Mouse (Mus musculus) heart, adult 11 months (tissue): ENCODE data around the gene Tnik.

ENCODE experiments used
- DNase-seq: peaks from one replicate; pipeline ENCODE4 v3.0.0; 2022

Tnik gene

GRCm38 (mm10) chr3:28551756-28552155, 288.7 kb downstream of the Tnik start:
- DNase-seq, result peak; percentile 64

GRCm38 (mm10) chr3:28554934-28555333, 291.9 kb downstream of the Tnik start:
- peak; percentile 72 for DNase-seq

DNA sequence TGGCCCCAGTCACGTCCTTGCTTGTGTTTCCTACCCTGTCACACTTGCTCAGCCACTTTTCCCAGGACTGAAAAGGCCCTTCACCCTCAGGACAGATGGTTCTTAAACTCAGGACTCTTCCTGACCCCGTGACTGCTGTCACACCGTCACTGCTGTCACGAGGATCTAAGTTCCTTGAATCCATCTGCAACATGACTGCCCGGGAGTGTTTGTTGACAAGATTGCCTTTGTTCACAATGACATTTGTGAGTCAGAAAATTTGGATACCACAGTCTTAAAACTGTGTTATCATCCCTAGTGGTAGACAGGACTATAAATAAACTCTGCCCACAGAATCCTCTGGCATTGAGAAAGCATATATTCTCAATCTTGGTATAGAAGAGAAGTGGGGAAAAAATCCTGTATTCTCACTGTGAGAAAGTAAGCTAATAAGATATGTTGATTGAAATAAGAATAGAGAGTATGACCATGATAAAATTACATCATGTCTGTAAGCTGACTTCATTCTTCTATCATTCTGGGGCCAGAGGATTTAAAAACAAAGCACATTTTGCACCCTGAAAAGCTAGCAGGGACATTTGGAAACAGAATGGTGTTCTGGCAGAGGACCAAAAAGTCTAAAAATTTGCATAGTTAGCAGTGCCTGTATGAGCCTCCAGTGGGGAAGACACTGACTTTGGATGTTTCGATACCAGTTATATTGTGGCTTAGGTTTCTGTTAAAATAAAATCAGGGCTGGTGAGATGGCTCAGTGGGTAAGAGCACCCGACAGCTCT, 293.0 kb downstream of the Tnik start:
- peak; percentile 82 for DNase-seq

DNA sequence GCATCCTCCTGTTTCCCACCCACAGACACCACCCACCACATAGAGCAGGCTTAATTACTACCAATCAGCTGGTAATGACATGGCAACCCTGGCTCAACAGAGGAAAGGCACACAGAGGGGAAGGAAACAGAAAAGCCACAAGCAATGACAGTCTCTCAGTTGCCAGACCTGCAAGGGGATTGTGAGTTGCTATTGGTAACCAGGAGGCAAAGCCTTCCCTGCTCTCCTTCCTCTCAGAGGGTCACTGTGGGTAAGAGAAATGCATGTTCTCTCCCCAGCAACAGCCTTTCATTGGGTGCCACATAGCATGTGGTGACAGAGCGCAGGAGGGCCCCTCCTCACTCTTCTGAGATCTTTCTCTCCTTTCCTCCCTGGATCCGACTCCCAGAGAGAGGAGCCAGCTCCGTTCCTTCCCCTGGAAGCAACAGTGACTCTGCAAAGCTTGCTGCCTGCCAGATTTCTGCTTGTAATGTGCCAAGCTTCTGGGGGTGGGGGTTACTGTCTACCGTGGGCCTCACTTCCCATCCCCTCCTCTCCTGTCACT, 295.4 kb downstream of the Tnik start:
- DNase-seq, result peak; percentile 88

DNA sequence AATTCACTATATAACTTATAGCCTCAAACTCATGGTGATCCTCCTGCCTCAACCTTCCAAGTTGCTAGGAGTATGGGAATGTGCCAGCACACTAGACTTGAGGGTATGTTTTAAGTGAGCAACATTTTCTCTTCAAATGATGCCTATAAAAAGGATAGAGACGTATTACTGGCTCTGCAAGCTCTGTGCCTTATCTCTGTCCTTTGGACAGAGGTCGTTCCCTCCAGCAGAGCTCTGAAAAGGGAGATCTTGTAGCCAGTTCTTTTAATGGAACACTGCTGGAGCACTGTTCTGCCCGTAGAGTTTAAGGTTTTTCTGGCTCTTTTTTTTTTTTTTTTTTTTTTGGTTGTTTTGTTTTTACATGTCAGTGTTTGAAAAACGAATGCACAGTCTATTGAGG, 298.4 kb downstream of the Tnik start:
- peak; percentile 74 for DNase-seq

GRCm38 (mm10) chr3:28562612-28563332, 299.8 kb downstream of the Tnik start:
- DNase-seq, result no peak

GRCm38 (mm10) chr3:28564370-28565357, 301.6 kb downstream of the Tnik start:
- DNase-seq, result no peak

DNA sequence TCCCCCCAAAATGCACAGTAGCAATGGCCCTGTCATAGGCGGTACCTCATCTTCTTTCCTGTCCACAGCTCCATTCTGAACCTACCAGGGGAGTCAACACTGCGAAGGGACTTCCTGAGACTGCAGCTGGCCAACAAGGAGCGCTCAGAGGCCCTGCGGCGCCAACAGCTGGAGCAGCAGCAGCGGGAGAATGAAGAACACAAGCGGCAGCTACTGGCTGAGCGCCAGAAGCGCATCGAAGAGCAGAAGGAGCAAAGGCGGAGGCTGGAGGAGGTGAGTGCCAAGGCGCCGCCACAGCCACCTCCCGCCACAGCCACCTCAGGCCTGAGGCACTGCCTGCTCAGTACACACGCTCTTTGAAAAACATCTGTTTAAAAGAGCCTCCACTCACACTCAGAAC, 314.3 kb downstream of the Tnik start:
- DNase-seq, result peak; percentile 94

DNA sequence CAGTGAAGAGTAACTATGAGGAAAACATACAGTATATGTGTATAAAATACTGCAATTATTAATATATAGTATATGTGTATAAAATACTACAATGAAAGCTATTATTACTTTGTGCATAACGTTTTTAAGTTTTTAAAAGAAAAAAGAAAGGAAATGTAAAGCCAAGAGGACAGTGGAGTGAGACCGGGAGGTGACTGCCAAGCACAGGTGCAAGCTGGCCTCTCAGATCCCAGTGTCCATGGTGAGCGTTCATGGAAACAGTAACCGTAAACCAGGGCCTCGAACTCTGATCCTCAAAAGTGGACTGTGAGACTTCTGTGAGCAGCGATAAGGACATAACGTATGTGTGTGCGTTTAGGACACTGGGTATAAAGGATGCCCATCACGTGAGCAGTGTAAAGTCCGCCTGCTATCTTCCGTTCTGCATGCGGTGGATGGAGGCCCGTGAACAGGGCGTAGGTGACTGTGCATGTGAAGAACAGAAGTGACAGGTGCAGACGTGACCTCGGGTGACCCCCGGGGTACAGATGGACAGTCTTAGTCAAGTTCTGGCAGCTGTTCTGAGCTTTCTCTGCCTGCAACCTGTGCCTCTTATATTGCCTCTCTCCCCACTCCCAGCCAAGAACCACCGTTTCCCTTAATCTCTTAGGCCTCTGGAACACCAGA, 316.1 kb downstream of the Tnik start:
- no peak for DNase-seq

GRCm38 (mm10) chr3:28585750-28586465, 322.9 kb downstream of the Tnik start:
- DNase-seq, result peak; percentile 43

DNA sequence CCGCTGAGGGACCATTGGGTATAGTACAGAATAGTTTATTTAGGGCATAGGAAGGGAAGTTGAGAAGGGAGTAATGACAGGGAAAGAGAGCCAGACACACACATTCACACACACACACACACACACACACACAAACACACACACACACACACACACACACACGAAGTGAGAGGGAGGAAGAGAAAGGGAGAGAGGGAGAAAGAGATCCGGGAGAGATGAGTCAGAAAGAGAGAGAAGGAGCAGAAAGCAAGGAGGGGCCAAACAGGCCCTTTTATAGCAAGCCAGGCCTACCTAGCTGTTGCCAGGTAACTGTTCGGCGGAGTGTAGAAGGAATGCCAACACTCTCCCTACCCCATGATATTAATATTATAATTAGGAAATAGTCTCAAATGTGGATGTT, 324.8 kb downstream of the Tnik start:
- DNase-seq, result no peak

GRCm38 (mm10) chr3:28591345-28591744, 328.3 kb downstream of the Tnik start:
- peak; percentile 42 for DNase-seq

DNA sequence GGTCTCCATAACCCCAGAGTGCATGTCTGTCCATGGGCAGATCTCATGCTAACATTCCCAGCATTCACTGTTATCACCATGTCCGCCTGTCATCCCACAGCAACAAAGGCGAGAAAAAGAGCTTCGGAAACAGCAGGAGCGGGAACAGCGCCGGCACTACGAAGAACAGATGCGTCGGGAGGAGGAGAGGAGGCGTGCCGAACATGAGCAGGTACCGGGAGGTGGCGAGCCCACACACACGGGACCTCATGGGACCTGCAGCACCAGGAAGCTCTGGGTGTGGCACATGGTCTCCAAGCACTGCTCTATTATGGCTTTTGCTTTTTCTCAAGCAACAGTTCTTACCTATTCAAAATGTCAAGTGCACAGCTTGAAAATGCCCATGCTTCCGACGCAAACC, 330.9 kb downstream of the Tnik start:
- DNase-seq, result peak; percentile 58

DNA sequence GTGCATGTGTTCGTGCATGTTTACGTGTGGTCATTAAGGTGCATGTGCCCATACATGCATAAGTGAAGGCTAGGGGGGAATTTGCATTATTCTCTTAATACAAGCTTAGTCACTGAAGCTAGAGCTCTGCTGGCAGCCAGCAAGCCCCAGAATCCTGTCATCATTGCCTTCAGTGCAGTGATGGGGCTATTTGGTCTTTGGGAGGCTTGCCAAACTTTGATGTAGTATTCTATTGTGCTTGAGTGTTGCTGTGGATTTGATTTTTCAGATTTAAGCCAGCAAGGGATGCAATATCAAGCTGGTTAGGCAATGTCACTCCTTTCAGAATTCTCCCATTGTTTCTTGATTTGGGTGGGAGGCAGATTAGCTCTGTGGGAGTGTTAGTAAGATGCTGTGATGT, 336.5 kb downstream of the Tnik start:
- DNase-seq, result peak; percentile 1

- no peak for DNase-seq
Observed at GRCm38 (mm10) chr3:28606741-28607140, 343.7 kb downstream of the Tnik start.

DNA sequence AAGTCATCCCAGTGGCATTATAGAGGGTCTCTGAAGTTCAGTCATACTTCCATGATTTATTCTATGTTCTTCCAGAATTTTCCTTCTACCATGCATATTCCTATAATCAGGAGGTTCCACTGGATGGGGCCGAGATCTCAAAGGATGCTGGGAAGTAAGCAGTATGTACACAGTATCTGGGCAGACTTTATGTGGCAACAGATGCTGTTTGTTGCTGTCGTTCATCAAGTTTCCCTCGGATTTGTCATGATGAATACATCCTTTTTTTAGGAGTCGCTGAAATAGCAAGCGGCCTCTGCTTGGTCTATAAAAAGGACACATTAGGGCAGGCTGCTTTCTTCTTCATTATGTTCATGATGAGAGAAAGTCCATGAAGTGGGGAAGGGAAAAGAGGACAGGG, 349.3 kb downstream of the Tnik start:
- no peak for DNase-seq

DNA sequence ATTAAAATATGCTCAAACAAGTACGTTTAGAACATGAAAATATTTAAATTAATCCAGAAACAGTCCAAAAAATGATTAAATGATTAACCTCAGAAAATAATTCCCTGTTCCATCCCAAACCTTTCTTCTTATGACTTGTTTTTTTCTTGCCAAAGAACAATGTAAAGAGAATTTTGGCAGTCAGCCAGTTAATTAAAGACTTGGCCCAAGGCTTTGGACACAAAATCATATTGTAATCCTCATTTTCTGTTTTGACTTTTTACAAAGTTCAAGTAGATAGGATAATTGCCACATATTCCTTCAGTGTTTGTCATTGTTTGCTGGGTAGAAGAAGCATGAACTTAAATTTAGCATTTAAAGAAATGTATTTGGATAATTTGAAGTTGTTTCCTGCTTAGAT, 353.4 kb downstream of the Tnik start:
- DNase-seq, result no peak

DNA sequence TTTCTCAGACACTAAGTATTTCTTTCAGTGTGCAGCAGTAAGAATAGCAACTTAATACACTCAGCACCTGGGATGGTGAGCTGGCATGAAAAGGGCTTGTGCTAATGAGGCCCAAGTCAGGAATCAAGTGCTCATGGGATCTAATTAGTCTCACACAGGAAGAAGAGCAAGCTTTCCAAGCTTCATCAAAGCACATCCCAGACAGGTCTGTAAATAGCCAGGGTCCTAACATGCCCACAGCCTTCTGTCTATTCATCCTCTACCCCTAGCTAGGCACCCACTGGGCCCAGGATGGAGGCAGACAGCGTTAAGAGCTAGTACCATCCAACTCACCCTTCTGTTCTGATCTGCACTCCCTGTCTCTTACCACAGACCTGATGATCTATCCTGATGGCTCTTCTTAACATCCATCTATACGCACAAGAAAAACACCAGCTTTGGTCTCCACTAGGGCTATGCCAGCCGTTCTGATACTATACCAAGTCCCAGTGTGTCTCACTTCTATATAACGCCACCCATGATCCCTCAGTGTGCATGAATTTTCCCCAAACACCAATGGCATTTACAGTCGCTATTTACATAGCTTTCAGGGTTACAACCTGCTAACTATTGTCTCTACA, 354.1 kb downstream of the Tnik start:
- DNase-seq, result no peak

DNA sequence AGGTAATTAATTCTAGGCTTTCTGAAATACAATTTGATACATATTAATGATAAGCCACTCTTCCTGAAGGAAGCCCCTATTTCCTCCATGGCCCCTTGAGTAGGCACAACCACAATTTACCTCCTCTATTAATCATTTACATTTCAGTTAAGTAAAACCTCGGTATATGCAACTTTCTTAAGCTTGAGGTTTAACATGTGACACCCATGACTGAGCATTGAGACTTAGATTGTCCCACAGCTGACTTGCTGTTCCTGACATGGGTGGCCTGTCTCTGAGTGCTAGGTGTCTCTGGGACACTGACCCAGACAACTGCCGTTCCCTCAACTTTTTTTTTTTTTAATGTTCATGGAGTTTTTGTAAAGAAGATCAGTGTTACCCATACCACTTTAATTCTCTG, 358.8 kb downstream of the Tnik start:
- DNase-seq, result no peak

DNA sequence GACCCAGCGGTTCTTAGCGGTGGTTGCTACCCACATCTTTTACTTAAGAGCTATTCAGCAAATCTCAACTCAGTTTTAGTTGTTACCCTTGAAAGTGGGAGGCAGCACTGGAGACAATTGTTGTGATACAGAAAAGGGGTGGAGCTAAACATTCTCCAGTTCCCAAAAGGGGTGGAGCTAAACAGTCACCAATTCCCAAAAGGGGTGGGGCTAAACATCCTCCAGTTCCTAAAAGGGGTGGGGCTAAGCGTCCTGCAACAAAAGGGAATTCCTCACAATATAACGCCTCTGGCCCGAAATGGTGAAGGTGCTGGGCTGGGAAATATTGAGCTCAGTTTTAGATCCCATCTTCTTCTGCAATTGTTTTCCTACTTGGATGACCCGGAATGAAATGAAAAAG, 363.8 kb downstream of the Tnik start:
- DNase-seq, result no peak

- no peak for DNase-seq
Observed at GRCm38 (mm10) chr3:28636778-28637177, 373.8 kb downstream of the Tnik start.
